Mouse (Mus musculus) spleen, postnatal 4 days (tissue): ENCODE results near the gene Arnt2.
A peak's percentile ranks its signal among the peaks of the same experiment; 100 is the strongest.

Source experiments
- DNase-seq, 2 experiments: peaks; one replicate each; pipeline ENCODE4 v3.0.0; 2022; ENCODE audit warnings: low spot score in 2 of 2

Arnt2 gene

DNA sequence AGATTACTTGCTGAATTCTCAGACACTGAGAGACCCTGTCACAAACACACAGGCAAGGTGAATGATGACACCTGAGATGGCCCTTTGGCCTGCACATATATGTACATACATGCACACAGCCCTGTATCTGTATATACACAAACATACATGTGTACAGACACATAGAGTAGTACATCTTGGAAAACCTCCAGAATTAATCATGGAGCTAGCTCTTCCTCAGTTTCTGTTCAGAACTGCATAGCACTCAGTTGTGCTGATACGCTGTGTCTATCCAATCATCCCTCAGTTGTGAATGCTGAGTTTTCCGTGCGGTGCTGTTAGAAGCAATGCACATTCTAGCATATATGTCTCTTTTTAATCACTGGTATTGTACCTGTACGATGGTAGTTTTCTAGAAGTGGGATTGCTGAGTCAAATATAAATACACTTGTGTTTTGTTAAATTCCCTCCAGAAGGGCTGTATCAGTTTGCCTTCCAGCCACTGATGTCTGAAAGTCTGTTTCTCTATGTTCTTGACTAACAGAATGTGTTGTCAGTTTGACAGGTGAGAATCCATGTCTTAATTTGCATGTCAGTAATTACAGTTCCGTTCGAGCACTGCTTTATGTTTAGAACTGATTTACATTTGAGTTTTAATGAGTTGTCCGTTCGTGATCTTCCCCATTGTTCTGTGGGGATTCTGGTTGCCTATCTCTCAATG lies 123.3 kb downstream of the Arnt2 start:
- DNase-seq = no peak

GRCm38 (mm10) chr7:84285790-84286189 lies 124.2 kb downstream of the Arnt2 start:
- no peak for DNase-seq

DNA sequence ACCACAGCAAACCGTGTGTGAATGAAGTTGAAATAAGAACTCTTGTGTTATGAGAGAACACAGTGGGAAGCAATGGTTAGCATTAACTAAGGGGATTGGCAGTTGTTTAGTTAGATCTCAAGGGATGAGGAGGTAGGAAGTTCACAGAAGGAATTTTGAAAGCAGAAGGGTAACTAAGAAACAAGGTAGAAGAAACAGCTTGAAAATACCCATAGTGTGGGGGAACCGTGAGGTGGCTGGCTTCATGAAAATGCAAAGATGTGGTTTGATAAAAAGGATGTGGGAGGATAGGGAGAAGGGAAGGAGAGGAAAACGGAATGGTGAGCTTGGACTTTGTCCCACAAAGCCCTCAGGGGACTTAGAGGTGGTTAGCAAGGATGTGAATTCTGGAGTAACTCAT lies 125.0 kb downstream of the Arnt2 start:
- DNase-seq = no peak

GRCm38 (mm10) chr7:84282231-84282630 lies 127.7 kb downstream of the Arnt2 start:
- no peak for DNase-seq

DNA sequence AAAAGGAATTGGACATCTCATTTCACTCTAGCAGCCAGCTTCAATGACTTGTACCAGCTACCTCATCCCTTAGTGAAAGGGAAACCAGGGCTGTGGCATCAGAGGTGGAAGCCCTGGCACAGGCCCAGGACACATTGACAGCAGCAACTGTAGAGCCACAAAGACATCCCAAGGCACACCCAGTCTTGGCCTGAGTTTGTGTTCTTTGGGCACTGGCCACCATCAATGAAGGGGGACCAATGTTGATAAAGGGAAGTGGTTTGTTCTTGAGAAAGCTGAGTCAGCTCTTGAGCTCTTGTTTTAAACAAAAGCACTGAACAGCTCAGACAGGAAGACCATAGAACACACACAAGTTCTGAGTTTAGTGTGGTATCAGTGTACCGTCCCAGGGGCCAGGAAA lies 130.7 kb downstream of the Arnt2 start:
- DNase-seq = no peak

DNA sequence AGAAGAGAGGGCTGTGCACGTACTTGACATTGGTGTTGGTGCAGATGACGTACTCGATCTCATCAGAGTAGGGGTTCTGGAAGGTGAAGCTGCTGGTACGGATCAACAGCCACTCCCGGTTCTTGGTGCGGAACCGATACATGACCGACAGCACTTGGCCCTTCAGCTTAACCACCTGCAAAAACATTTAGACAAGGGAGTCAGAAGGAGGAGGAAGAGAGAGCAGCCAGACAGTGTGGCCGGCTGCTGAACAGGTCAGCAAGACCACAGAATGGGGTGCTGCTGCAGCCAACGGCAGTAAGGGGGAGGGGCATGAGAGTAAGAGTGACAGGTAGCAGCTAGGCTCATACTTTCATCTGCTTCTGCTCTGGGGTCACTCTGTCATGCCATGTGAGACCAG lies 134.7 kb downstream of the Arnt2 start:
- DNase-seq = no peak

DNA sequence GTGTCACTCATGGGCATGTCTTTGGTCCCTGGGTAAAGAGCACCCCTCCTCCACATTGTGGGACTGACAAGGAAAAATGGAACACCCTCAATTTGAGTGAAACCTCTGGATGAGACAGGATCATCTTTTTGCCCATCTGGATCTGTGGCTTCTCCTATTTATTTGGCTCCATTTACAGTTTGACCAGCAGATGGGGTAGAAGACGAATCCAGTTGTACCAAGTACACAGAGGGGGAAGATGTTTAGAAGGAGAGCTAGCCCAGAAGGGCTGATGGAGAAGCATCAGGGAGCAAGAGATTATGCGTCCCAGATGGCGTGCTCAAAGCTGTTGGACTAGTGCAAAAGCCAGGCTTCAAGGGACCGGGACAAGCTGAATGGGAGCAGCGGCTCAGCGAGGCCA lies 136.0 kb downstream of the Arnt2 start:
- DNase-seq = no peak

GRCm38 (mm10) chr7:84272206-84272818 lies 137.7 kb downstream of the Arnt2 start:
- DNase-seq = peak; percentile 47 to 70

DNA sequence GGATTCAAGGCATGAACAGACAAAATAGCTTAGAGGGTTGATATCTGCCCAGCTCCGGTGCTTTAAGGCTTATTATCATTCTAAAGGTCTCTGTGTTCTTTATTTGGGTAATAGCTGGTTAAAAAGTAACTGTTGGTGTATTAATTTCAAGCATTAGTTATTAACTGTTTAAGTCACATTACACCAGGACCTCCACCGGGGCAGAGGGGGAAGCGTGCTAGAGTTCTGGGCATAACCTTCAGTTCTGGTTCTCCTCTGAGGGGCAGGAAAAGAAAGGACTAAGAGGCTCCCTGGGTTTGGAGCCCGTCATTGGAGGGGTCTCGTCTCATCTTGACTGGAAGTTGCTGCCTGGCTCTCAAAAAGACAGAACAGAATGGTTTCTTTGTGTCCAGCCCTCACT lies 138.5 kb downstream of the Arnt2 start:
- no peak for DNase-seq

- no peak for DNase-seq
Observed at GRCm38 (mm10) chr7:84263466-84263865, 146.5 kb downstream of the Arnt2 start.

DNA sequence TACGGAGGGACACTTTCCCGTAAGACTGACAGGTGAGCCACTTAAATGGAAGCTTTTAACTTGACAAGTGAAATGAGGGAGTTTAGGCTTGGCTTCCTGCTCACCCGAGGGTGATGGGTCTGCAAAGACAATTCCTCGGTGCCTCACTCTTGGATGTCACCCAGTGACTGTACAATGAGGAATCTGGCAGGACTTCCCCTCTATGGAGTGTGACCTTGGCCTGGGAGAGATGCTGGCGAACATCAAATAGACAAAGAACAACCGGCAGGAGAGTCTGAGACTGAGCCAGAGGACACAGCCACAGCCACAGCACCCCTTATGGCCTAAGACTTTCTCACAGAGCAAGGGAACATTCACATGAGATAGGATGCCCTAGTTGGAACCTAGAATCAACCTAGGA lies 148.6 kb downstream of the Arnt2 start:
- no peak for DNase-seq

DNA sequence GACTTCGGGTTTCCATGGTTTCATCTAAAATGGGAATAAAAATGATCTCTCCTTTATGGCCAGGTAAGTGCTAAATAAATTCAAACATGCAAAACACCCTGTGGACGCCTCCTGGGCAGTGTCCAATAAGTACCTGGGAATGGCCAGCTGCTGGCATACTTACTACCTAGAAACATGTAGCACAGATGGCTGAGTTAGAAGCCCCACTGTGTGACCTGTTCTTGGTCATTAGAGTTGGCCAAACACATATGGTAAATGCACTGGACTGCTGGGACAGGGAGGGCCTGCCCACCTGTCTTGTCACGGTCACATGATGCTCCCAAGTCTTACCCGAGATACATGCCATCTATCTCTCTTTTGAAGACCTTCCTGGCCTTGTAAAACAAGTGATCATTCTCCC lies 149.6 kb downstream of the Arnt2 start:
- no peak for DNase-seq

GRCm38 (mm10) chr7:84259309-84259985 lies 150.5 kb downstream of the Arnt2 start:
- DNase-seq = no peak

DNA sequence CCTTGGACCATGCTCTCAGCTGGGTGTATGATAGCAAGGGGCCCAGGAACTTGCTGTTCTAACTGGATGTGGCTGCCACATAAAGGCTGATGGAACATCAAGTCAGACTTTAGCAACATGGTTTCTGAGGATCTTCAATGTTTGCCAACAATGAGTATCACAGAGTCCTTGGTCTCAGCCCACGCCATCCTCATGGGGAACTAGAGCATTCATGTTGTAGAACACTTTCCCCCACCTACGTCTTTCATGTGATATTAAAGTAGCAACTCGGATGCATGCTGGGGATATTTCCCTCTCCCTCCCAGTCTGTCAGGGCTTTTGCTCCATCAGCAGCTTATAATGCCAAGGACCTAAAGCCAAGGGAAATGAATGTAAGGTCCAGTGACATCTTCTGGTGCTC lies 153.3 kb downstream of the Arnt2 start:
- no peak for DNase-seq

- DNase-seq = no peak
Observed at GRCm38 (mm10) chr7:84256245-84256644, 153.7 kb downstream of the Arnt2 start.

- no peak for DNase-seq
Observed at GRCm38 (mm10) chr7:84254916-84255315, 155.1 kb downstream of the Arnt2 start.

GRCm38 (mm10) chr7:84254311-84254710 lies 155.7 kb downstream of the Arnt2 start:
- DNase-seq = no peak

DNA sequence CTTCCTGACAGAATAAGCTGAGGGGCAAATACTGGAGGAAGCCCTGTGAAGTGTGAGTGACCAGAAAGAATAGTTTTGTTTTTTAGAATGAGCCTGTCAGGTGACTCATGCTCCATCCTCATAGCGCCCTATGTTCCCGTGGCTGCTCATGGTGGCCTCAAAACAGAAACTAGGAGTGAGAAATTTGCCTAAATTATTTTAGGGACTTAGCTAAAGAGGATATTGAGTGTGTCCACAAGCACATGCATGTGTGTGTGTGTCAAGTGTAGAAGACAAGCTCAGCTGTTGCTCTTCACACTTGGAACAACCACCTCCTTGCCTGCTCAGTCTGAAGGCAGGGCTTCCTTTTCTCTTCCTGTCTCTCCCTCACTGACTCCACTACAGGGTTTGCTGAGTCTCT lies 158.3 kb downstream of the Arnt2 start:
- DNase-seq = no peak

GRCm38 (mm10) chr7:84250736-84251135 lies 159.2 kb downstream of the Arnt2 start:
- no peak for DNase-seq

- no peak for DNase-seq
Observed at GRCm38 (mm10) chr7:84249951-84250350, 160.0 kb downstream of the Arnt2 start.

DNA sequence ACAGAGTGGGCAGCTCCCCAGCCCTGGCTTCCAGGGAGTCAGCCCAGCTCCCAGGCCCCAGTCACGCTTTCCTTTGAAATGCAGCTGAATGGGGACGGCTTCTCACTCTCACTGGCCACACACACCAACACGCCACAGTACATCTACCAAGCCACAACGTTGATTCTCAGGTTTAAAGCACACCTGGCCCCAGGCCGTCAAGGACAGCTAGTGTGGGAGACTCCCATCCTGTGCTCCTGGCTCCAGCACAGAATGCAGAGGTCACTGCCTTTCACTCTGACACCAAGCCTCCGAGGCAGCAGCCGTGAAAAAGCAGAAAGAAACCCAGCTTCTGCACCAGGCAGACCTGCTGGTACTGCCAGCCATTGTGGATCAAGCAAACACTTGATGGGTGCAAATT lies 160.6 kb downstream of the Arnt2 start:
- DNase-seq = no peak

GRCm38 (mm10) chr7:84247960-84248665 lies 161.9 kb downstream of the Arnt2 start:
- no peak for DNase-seq

GRCm38 (mm10) chr7:84246878-84247277 lies 163.1 kb downstream of the Arnt2 start:
- no peak for DNase-seq
